Mouse (Mus musculus) forebrain, embryonic 14.5 days (tissue): Measurements from ENCODE around the gene Ninj2. TPM values are rescaled to one million over a fixed set of nuclear protein-coding genes. Genes with fewer than 3 reads are reported as not detected.

Source experiments
- ATAC-seq: fragments of 200-750 bp; cut with Nextera tagmentation; 2 replicates; pipeline ENCODE4 v1.8.0; 2017; ENCODE audit warnings: mild to moderate bottlenecking, moderate library complexity
- DNase-seq: peaks from one replicate; pipeline ENCODE4 v3.0.0-alpha.2; 2015; ENCODE audit warnings: low spot score
- H3K27ac ChIP-seq: fragments of 300-500 bp; sonication (generic); 2 replicates; pipeline ENCODE4 v1.5.1; 2014; ENCODE audit warnings: low read depth, mild to moderate bottlenecking, control low read depth, low read length, moderate library complexity
- H3K27me3 ChIP-seq: fragments of 300-500 bp; sonication (generic); replicated peaks from 2 replicates; pipeline ENCODE4 v1.6.1; 2014; ENCODE audit warnings: low read length, control low read depth, mixed read lengths; ENCODE audit not compliant: control insufficient read depth, insufficient read depth
- H3K36me3 ChIP-seq: fragments of 300-500 bp; sonication (generic); 2 replicates; pipeline ENCODE4 v1.6.1; 2014; ENCODE audit warnings: low read length, control low read depth; ENCODE audit not compliant: control insufficient read depth, insufficient read depth
- H3K4me1 ChIP-seq: fragments of 300-500 bp; sonication (generic); 2 replicates; pipeline ENCODE4 v1.6.1; 2014; ENCODE audit warnings: antibody characterized with exemption, low read length, control low read depth; ENCODE audit not compliant: control insufficient read depth, insufficient read depth
- H3K4me2 ChIP-seq: fragments of 300-500 bp; sonication (generic); 2 replicates; pipeline ENCODE4 v1.6.1; 2014; ENCODE audit warnings: mild to moderate bottlenecking, control low read depth, low read length
- H3K4me3 ChIP-seq: fragments of 300-500 bp; sonication (generic); 2 replicates; pipeline ENCODE4 v1.5.1; 2014; ENCODE audit warnings: low read depth, low read length, control low read depth
- H3K9ac ChIP-seq: fragments of 300-500 bp; sonication (generic); 2 replicates; pipeline ENCODE4 v1.6.1; 2014; ENCODE audit warnings: mild to moderate bottlenecking, low read length, control low read depth, moderate library complexity
- H3K9me3 ChIP-seq: fragments of 300-500 bp; sonication (generic); replicated peaks from 2 replicates; pipeline ENCODE4 v1.6.1; 2016; ENCODE audit warnings: low read length, control low read depth, mixed read lengths; ENCODE audit not compliant: control insufficient read depth
- WGBS: fragments of 180-500 bp; shearing (Covaris S2); extraction: QIAGEN DNeasy Blood & Tissue Kit; methylation state at CpG from one replicate; pipeline ENCODE4 v1.1.7; 2014; 5-methylcytosine and 5-hydroxymethylcytosine counted together
- polyA plus RNA-seq: library from polyadenylated mRNA; unstranded; fragments of >200 nt; fragmentation: Nextera tagmentation; extraction: Ambion mirVana; gene quantifications from 2 replicates; pipeline ENCODE4 v1.2.1, GENCODE M21; 2014

Gene Ninj2
- polyA plus RNA-seq, 1 experiment from 2014 or later: not detected

DNA sequence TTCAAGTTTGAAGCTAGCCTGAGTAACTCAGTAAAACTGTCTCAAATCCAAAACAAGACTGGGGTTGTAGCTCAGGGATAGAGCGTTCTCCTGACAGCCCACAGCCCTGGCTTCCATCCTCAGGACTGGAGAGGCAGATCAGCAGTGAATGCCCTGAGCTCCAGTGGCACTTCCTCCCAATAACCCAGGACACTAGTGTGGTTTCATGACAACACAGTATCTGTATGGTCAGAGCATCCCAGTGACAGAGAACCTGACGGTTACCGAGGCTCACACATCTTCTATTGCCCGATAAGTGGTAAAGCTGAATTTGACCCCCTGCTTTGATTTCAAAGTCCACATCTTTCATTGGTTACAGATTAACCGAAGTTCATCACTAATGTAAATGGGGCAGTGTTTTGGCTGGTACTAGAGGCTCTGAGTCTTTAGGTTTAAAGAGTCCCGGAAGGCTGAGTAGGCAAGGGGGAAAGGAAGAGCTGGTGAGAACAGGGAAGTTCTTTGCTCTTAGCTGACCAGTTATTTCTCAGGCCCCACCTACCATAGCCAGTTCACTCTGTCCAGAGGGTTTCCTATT, 81.0 kb downstream of the Ninj2 start:
- 80% methylated on average over 6 of the region's 6 CpGs for WGBS
- Histone ChIP-seq H3K36me3 (no peaks in the 10 kb centered on the region), H3K4me1 (no peaks in the 10 kb centered on the region), H3K4me2 (no peak overlapping the region), H3K9ac (no peak overlapping the region), H3K27ac (no peak overlapping the region), H3K4me3 (no peak overlapping the region), H3K27me3 (no peaks in the 10 kb centered on the region), H3K9me3 (no peaks in the 10 kb centered on the region)
- no peak for DNase-seq
- ATAC-seq: no peak

GRCm38 (mm10) chr6:120174602-120175115, 81.5 kb downstream of the Ninj2 start:
- H3K4me1 ChIP-seq: no peaks in the 10 kb centered on the region
- no peak overlapping the region for H3K9ac ChIP-seq
- no peaks in the 10 kb centered on the region for H3K27me3 ChIP-seq
- no peak for ATAC-seq
- no peaks in the 10 kb centered on the region for H3K36me3 ChIP-seq
- WGBS: 79% methylated on average over 7 of the region's 7 CpGs
- DNase-seq: no peak
- H3K4me3 ChIP-seq: no peak overlapping the region
- H3K27ac ChIP-seq: no peak overlapping the region
- no peaks in the 10 kb centered on the region for H3K9me3 ChIP-seq
- H3K4me2 ChIP-seq: no peak overlapping the region

DNA sequence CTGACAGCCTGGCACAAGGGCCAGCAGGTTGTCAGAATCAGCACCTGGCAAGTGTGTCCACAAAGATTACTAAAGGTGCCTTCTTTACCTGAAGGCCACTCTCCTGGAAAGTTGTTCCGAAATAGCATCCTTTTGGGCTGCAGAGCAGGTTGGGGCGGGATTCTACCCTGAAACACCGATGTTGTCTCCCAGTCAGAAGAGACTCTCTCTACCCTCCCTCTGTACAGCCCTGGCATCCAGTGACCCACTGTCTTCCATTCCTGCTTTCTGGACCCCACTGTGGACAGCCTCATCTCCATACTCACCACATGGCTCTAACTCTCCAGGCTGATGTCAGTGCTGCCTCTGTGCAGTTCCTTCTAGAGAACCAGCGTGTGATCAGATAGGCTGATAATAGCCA, 82.5 kb downstream of the Ninj2 start:
- Histone ChIP-seq H3K27me3 (no peaks in the 10 kb centered on the region), H3K9me3 (no peaks in the 10 kb centered on the region), H3K36me3 (no peaks in the 10 kb centered on the region), H3K4me2 (no peak overlapping the region), H3K4me1 (no peaks in the 10 kb centered on the region), H3K27ac (no peak overlapping the region), H3K4me3 (no peak overlapping the region), H3K9ac (no peak overlapping the region)
- no peak for DNase-seq
- no peak for ATAC-seq
- WGBS: 95% methylated on average over 4 of the region's 4 CpGs

DNA sequence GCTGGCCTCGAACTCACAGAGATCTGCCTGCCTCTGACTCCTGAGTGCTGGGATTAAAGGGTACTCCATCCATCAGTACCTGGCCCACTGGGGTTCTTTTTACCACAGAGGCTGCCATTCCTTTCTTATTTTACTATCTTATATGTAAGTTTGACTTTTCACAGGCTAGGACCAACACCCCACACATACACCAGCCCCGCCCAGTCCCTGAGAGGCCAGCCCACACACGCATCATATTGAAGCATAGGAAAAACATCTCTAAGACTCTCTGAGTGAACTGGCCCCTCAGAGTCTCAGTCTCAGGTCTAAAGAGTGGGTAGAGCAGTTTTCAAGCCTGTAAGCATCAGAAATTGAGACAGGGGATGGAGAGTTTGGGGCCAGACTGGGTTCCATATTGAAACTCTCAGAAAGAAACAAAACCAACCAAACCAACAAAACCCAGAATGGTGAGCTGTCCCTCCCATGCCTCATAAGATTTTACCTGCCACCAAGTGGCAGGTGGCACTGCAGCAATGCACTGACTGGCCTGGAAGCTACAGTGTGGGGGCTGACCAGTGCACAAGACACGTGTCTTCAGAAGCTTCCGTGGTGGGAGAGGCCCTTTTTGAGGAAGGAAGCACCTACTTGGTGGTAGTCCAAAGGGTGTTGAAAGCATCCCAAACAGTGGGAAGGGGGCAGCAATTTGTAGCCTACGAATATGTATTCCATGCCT, 86.0 kb downstream of the Ninj2 start:
- ATAC-seq: no peak
- no peak for DNase-seq
- WGBS: 92% methylated on average over 6 of the region's 6 CpGs
- Histone ChIP-seq H3K4me3 (no peak overlapping the region), H3K4me1 (no peaks in the 10 kb centered on the region), H3K36me3 (no peaks in the 10 kb centered on the region), H3K27ac (no peak overlapping the region), H3K9ac (no peak overlapping the region), H3K4me2 (no peak overlapping the region), H3K9me3 (no peaks in the 10 kb centered on the region), H3K27me3 (no peaks in the 10 kb centered on the region)

DNA sequence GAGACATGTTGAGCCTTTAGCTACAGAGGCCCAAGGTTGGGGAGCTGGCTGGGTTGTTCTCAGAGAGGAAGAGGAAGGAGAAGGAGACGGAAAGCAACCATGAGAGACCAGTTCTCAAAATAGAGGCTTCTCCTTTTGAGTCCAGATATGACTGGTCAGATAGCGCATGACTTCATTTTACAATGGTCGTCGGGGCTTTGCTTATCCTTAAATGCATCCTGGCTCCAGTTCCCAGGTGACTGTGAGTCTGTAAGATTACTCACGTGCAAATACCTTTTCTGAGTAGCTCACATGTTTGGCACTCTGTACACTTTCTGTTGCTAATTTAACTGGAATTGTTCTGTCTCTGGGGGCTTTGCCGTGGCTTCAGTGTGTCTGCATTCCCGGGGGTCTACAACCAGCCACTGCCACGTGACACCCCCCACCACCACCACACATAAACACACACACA, 86.6 kb downstream of the Ninj2 start:
- no peaks in the 10 kb centered on the region for H3K27me3 ChIP-seq
- 84% methylated on average over 8 of the region's 8 CpGs for WGBS

DNA sequence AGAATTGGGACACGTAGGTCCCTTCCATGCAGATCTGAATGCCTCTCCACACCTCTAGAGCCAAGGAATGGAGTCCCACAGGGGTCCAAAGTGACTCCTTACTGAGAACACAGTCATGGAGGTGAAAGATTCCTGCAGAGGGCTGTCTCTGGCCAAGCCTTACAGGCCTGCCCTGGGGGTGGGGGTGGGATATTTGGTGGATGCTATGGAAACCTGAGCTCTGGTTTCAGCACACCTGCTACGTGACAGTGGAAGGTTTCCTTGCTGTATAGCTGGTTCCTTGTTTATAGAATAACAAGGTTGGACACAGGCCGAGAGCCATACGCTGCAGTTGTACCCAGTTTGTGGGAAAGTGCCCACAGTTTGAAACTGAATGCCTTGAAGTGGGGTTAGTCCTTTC, 87.3 kb downstream of the Ninj2 start:
- no peak overlapping the region for H3K4me2 ChIP-seq
- no peaks in the 10 kb centered on the region for H3K9me3 ChIP-seq
- H3K9ac ChIP-seq: no peak overlapping the region
- no peak overlapping the region for H3K4me3 ChIP-seq
- H3K27ac ChIP-seq: no peak overlapping the region
- H3K27me3 ChIP-seq: no peaks in the 10 kb centered on the region
- no peak for ATAC-seq
- DNase-seq: no peak
- H3K36me3 ChIP-seq: no peaks in the 10 kb centered on the region
- H3K4me1 ChIP-seq: no peaks in the 10 kb centered on the region
- 78% methylated on average over 4 of the region's 4 CpGs for WGBS

More for the DNA sequence above, 86.6 kb downstream of the Ninj2 start:
- H3K9ac ChIP-seq: no peak overlapping the region
- H3K4me1 ChIP-seq: no peaks in the 10 kb centered on the region
- H3K36me3 ChIP-seq: no peaks in the 10 kb centered on the region
- H3K4me3 ChIP-seq: no peak overlapping the region
- H3K4me2 ChIP-seq: no peak overlapping the region
- no peak for DNase-seq
- H3K27ac ChIP-seq: no peak overlapping the region
- ATAC-seq: no peak
- no peaks in the 10 kb centered on the region for H3K9me3 ChIP-seq

DNA sequence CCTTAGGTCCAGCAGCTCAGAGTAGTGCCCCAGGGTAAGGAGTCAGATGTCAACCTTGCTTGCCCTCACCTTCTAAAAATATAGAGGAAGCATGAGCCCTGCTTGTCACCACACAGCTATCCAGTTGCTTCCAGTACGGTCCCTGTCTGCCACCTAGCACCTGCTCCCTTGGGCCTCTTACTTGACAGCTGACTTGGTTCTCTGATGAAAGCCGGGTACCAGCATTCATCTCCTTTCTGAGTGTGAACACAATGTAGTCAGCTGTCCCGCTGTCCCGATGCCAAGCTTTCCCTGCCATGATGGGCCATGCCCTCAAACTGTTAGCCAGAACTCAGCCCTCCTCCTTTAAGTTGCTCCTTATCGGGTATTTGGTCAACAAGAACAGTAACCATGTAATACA, 89.0 kb downstream of the Ninj2 start:
- H3K27ac ChIP-seq: no peak overlapping the region
- H3K9ac ChIP-seq: no peak overlapping the region
- 78% methylated on average over 5 of the region's 5 CpGs for WGBS
- DNase-seq (no peak), ATAC-seq (no peak)
- no peaks in the 10 kb centered on the region for H3K27me3 ChIP-seq
- no peak overlapping the region for H3K4me2 ChIP-seq
- H3K36me3 ChIP-seq: no peaks in the 10 kb centered on the region
- no peak overlapping the region for H3K4me3 ChIP-seq
- no peaks in the 10 kb centered on the region for H3K9me3 ChIP-seq
- no peaks in the 10 kb centered on the region for H3K4me1 ChIP-seq

- Histone ChIP-seq H3K4me1 (peaks cover 9% of the 10 kb centered on the region; the same call in 1 of the 2 replicates), H3K9ac (no peak overlapping the region), H3K4me3 (no peak overlapping the region), H3K4me2 (no peak overlapping the region), H3K27ac (no peak overlapping the region), H3K9me3 (no peaks in the 10 kb centered on the region), H3K27me3 (no peaks in the 10 kb centered on the region), H3K36me3 (no peaks in the 10 kb centered on the region)
- WGBS: 97% methylated on average over 4 of the region's 4 CpGs
- no peak for DNase-seq
- ATAC-seq: no peak
Observed at GRCm38 (mm10) chr6:120183771-120184170, 90.6 kb downstream of the Ninj2 start.

DNA sequence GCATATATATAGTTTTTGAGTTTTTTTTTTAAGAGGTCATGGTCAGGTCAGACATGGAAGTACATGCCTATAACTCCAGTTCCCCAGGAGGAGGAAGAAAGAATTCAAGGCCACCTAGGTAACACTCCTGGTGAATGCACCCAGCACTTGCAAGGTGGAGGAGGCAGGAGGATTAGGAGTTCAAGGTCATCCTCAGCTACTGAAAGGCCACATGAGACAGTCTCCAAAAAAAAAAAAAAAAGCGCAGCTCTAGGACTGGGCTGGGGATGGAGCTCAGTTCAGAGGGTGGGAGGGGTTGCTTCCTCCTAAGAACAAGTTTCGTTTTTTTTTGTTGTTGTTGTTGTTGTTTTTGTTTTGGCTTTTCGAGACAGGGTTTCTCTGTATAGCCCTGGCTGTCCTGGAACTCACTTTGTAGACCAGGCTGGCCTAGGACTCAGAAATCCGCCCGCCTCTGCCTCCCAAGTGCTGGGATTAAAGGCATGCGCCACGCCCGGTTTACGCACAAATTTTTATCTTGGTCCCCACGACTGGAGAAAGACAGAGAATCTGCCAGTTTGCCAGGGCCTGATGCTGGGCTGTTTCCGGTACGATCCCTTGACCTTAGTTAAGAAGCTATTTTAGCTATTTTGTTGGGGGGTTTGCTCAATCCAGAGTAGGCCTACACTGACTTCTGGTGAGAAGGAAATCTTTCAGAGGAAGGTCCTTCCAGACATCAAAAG, 92.0 kb downstream of the Ninj2 start:
- no peaks in the 10 kb centered on the region for H3K27me3 ChIP-seq
- WGBS: 96% methylated on average over 11 of the region's 12 CpGs
- H3K4me2 ChIP-seq: no peak overlapping the region
- H3K27ac ChIP-seq: no peak overlapping the region
- no peak overlapping the region for H3K9ac ChIP-seq
- no peak for ATAC-seq
- peaks cover 9% of the 10 kb centered on the region; the same call in 1 of the 2 replicates for H3K4me1 ChIP-seq
- DNase-seq: no peak
- no peaks in the 10 kb centered on the region for H3K9me3 ChIP-seq
- no peak overlapping the region for H3K4me3 ChIP-seq
- no peaks in the 10 kb centered on the region for H3K36me3 ChIP-seq
